Mouse (Mus musculus) CD4-positive, CD25-positive, alpha-beta regulatory T cell, adult 9 weeks (primary cell): ENCODE measurements around the gene Pwp2. TPM values are rescaled to one million over a fixed set of nuclear protein-coding genes. Genes with fewer than 3 reads are reported as not detected.

Experiments
- polyA plus RNA-seq: library from polyadenylated mRNA; unstranded; fragments of 100-300 nt; shearing (Covaris generic); gene quantifications from one replicate; pipeline ENCODE4 v1.2.1, GENCODE M21; 2017

Pwp2 gene
- polyA plus RNA-seq: 35.2 TPM

DNA sequence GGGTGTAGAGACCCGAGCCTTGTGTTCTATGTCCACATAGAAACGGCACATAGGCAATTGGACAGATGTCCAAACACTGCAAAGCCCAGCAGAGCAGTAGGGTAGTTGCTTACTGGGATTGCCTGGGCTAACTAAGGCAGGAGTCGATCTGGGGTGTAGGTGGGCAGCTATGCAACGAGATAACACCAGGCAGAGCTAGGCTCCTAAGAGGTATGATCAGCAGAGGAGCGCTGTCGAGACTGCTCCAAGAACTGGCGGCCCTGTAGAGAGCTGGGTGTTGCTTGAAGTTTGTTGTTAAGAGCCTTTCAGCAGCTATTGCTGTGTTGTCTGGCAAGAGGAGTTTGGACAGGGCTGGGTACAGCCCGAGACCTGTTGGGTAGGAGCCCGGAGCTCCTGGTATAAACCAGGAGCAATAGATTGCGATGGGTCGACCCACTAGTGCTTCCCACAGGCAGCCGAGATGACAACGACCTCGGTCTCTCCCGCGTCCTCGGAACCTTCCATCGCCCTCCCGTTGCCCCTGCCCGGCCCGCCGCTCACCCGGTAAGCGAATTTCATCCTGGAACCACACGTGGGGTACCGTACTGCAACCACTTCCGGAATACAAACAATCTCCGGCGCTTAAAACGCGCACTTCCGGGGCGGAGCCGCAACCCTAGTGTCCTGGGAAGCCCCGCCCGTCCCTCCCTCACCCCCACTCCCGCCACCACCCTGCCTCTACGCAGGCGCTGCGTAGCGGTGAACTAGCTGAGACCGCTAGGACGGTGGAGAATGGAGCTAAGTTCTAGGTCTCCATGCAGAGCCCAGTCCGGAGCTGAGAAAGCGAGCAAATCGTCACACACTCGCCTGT lies at the start of gene Pwp2:
Gene Pwp2 (minus strand): TSS at position 619 of the 850 bp plus-strand sequence.

DNA sequence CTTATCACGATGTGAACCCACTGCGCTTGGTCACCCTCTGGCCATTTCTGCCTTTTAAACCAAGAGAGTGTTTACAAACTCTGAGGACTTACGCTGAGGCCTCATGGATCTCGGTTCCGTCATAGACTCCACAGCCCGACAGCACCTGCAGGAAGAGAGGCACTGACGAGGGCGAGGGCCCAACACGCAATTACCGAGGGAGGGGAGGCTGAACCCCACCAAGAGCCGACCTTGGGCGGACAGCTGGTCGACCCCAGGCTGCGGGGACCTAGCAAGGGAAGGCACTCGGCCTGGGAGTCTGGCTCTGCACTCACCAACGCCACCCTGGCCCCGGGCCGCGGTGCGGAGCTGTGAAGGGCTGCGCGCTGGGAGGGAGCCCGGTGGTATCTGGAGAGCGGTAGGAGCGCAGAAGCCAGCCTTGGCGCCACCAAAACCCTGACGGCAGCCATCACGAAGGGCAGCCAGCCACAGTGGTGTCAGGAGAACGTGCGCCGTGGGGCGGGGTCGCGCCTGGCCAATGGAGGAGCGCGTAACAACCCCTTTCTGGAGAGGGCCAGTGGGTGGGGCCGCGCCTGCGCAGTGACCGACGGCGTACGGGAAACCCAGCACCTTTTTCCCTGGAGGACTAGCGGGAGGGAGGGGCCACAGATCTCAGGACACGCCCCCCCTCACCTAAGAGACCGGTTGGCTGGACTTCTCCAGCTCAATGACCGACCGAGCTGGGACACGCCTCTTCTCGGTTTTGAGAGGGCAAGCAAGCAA lies 15.5 kb downstream of the Pwp2 start, which contains the start of gene D10Jhu81e:
Gene D10Jhu81e (minus strand): TSS at position 502 of the 762 bp plus-strand sequence.

Other genes starting within 250 kb of the Pwp2 start
- gene Trpm2, start 214.6 kb downstream of the Pwp2 start, polyA plus RNA-seq: 0.53 TPM
- gene 1810043G02Rik, start 206.6 kb downstream of the Pwp2 start, polyA plus RNA-seq: 11.0 TPM
- gene Pfkl, start 175.1 kb downstream of the Pwp2 start, polyA plus RNA-seq: 98.7 TPM
- not detected for gene Dnmt3l, start 143.2 kb downstream of the Pwp2 start, polyA plus RNA-seq
- gene Aire, start 141.5 kb downstream of the Pwp2 start, polyA plus RNA-seq: 0.27 TPM
- 10.6 TPM for gene Icosl, start 115.8 kb downstream of the Pwp2 start, polyA plus RNA-seq
- 88.9 TPM for gene D10Jhu81e, start 15.4 kb downstream of the Pwp2 start, polyA plus RNA-seq
- 4.2 TPM for gene Trappc10, start 59.5 kb upstream of the Pwp2 start, polyA plus RNA-seq
- gene Agpat3, start 167.3 kb upstream of the Pwp2 start, polyA plus RNA-seq: 155 TPM
- gene Rrp1, start 227.9 kb upstream of the Pwp2 start, polyA plus RNA-seq: 377 TPM
- 144 TPM for gene Cstb, start 240.5 kb upstream of the Pwp2 start, polyA plus RNA-seq